Mouse (Mus musculus): ENCODE data around the gene Amdhd1. TPM values are rescaled to one million over a fixed set of nuclear protein-coding genes. Genes with fewer than 3 reads are reported as not detected.
A peak's percentile ranks its signal among the peaks of the same experiment; 100 is the strongest.

Amdhd1 gene
- polyA plus RNA-seq, 1 experiment from 2014 or later: not detected

DNA sequence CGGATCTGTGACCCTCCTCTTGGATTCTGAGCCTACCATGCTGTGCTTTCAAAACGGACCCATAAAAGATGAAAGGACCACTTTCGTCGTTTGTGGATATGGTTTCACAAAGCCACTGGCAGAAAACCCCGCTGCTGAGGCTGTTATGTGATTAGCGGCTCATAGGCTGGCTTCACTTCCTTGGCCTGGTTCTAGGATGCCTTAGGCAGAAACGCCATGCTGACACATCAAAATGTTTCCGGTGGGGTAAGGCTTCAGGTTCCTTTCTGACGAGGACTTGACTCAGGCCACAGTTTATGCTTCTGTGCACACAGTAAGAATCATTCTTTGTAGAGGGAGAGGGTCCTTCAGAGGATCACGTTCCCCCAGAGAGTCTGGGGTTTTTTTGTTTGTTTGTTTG lies 39.0 kb downstream of the Amdhd1 start:
- ATAC-seq: no peak
- no peak overlapping the region for H3K4me2 ChIP-seq

DNA sequence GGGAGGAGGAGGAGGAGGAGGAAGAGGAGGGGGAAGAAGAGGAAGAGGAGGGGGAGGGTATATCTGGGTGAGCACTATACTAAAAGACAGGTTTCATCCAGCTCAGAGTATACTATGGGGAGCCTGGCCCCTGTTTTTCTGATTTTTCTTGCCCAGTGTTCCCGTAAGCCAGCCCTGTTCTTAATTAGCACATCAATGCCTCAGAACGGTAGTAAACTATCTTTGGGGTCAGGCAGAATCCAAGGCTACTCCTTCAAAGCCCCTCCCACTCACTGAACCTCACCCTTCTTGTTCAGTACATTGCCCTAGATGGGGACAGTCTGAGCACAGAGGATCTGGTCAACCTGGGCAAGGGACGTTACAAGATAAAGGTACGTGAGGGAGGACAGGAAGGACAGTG lies 49.4 kb downstream of the Amdhd1 start:
- H3K27me3 ChIP-seq: no peaks in the 10 kb centered on the region
- H3K4me1 ChIP-seq: no peaks in the 10 kb centered on the region
- H3K27ac ChIP-seq: no peak overlapping the region
- no peak overlapping the region for H3K4me2 ChIP-seq
- H3K4me3 ChIP-seq: no peak overlapping the region
- no peak for ATAC-seq
- no peak overlapping the region for H3K9ac ChIP-seq
- H3K9me3 ChIP-seq (replicated peaks): no peaks in the 10 kb centered on the region
- H3K36me3 ChIP-seq (ENCODE audit: poor library complexity, severe bottlenecking): no peaks in the 10 kb centered on the region
- WGBS: 45% methylated on average over 4 of the region's 4 CpGs

More for the DNA sequence above, 39.0 kb downstream of the Amdhd1 start:
- Histone ChIP-seq H3K9me3 (replicated peaks) (no peaks in the 10 kb centered on the region), H3K27ac (no peak overlapping the region), H3K9ac (no peak overlapping the region), H3K27me3 (no peaks in the 10 kb centered on the region), H3K4me3 (no peak overlapping the region), H3K36me3 (ENCODE audit: poor library complexity, severe bottlenecking) (no peaks in the 10 kb centered on the region), H3K4me1 (no peaks in the 10 kb centered on the region)
- WGBS: 55% methylated on average over 10 of the region's 10 CpGs

DNA sequence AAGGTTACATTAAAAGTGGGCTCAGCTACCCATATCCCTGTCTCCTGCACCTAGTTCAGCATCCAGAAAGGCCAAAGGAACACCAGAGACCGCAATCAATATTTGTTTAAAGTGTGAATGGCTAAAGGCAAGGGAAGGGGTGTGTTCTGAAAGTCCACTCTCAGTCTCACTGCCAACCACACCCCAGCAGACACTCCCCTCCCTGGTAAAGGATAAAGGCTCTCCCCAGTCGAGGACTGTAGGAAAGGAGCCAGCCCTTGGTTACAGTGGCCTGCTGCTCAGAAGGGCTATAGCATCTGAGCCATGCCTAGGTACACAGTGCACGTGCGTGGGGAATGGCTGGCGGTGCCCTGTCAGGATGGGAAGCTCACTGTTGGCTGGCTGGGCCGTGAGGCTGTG lies 51.0 kb downstream of the Amdhd1 start:
- ATAC-seq: no peak
- no peak overlapping the region for H3K4me3 ChIP-seq
- no peak overlapping the region for H3K9ac ChIP-seq
- no peaks in the 10 kb centered on the region for H3K27me3 ChIP-seq
- H3K27ac ChIP-seq: no peak overlapping the region
- peaks cover 11% of the 10 kb centered on the region for H3K36me3 ChIP-seq (ENCODE audit: poor library complexity, severe bottlenecking)
- no peak overlapping the region for H3K4me2 ChIP-seq
- H3K9me3 ChIP-seq (replicated peaks): no peaks in the 10 kb centered on the region
- no peaks in the 10 kb centered on the region for H3K4me1 ChIP-seq
- WGBS: 65% methylated on average over 6 of the region's 6 CpGs

DNA sequence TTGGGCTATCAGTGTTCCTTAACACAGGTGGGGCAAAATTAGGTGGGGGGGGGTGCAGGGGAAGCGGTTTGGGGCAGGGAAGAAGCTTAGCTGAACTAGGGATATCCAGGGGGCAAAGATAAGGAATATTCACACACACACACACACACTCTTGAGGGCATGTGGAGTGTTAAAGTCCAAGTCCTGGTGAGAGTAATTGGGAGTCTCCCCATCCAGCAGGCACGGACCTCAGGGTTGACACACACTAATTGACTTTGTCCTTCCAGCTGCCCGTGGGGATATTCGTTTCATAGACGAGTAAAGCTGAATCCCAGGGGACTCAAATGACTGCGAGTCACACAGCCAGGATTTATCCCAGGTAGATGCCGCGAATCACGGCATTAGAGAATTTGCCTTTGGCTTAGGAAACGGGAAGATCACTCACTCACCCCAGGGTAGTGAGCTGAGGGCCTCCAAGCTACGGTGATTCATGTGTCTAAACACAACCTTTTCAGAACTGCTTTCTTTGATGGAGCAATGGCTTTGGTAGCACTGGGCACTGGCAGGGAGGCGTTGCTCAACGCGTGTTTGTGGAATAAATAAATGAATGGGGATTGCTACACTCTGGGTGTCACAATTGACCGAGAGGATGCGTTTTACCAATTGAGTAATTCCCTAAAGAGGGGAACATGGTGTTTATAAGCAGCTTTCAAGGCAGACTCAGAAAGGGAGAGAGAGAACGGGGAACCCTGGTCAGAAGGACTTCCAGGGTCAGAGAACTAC lies 51.6 kb downstream of the Amdhd1 start, which contains the start of gene Hal:
Gene Hal (plus strand): TSS at position 703 of the 762 bp plus-strand sequence.
- H3K9me3 ChIP-seq (replicated peaks): no peaks in the 10 kb centered on the region
- H3K4me1 ChIP-seq: no peaks in the 10 kb centered on the region
- WGBS: 65% methylated on average over 17 of the region's 17 CpGs
- no peak within 1 kb of the TSS for H3K9ac ChIP-seq
- H3K27ac ChIP-seq: no peak within 1 kb of the TSS
- H3K4me3 ChIP-seq: no peak within 1 kb of the TSS
- H3K36me3 ChIP-seq (ENCODE audit: poor library complexity, severe bottlenecking): peaks cover 16% of the 10 kb centered on the region
- H3K27me3 ChIP-seq: no peaks in the 10 kb centered on the region
- H3K4me2 ChIP-seq: no peak within 1 kb of the TSS
- no peak for ATAC-seq

DNA sequence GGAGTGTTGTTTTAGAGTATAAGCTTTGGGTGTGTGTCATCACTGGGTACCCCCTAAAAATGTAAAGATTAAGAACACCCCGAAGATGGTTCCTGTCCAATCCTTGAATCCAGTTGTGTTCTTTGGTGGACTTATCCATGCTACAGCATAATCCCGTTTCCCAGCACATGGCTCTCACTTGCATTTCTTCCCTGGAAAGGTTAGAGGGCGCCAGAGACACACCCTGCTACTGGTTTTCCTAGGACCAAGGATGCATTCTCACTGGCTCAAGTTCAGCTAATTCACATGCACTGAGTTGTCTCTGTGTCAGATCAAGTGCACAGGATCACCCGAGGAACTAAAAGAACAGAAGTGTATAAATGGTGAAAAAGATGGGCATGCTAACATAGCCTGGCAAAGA lies 53.2 kb downstream of the Amdhd1 start:
- no peak overlapping the region for H3K9ac ChIP-seq
- H3K27ac ChIP-seq: no peak overlapping the region
- no peaks in the 10 kb centered on the region for H3K27me3 ChIP-seq
- 0 out of 2 replicates have a peak, but pooled peaks have one; percentile 38 for ATAC-seq
- H3K4me1 ChIP-seq: no peaks in the 10 kb centered on the region
- peaks cover 32% of the 10 kb centered on the region for H3K36me3 ChIP-seq (ENCODE audit: poor library complexity, severe bottlenecking)
- WGBS: 27% methylated on average over 4 of the region's 4 CpGs
- no peak overlapping the region for H3K4me3 ChIP-seq
- H3K4me2 ChIP-seq: no peak overlapping the region
- H3K9me3 ChIP-seq (replicated peaks): no peaks in the 10 kb centered on the region

DNA sequence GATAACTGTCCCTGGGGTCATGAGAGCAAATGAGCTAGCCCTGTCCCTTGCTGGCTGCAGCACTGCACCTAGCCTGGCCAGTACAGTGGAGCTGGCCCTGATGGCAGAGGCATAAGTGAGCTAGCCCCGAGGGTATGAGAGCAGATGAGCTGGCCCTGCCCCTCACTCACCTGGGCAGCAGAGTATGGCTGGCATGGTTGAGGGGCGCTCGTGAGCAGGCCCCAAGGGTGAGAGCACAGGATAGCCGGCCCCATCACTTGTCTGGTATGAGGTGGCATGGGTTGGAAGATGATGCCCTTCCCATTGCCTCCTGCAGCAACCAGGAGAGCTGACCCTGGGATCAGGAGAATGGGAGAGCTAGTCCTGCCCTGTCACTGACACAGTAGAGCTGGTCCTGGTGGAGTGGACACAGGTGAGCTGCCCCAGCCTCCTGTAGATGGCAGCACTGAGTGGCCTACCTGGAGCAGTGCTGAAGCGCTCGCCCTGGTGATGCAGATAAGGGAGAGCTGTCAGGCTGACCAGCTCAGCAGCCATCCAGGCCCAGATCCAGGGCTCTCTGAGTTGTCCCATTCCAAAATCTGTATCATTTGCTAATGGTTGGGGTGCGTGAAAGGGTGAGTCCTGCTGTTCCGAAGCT lies 54.7 kb downstream of the Amdhd1 start:
- H3K27me3 ChIP-seq: no peaks in the 10 kb centered on the region
- ATAC-seq: peak; percentile 33
- H3K4me1 ChIP-seq: no peaks in the 10 kb centered on the region
- no peak overlapping the region for H3K27ac ChIP-seq
- WGBS: 78% methylated on average over 8 of the region's 8 CpGs
- no peaks in the 10 kb centered on the region for H3K9me3 ChIP-seq (replicated peaks)
- H3K9ac ChIP-seq: no peak overlapping the region
- H3K4me3 ChIP-seq: no peak overlapping the region
- H3K36me3 ChIP-seq (ENCODE audit: poor library complexity, severe bottlenecking): peaks cover 45% of the 10 kb centered on the region
- H3K4me2 ChIP-seq: no peak overlapping the region

DNA sequence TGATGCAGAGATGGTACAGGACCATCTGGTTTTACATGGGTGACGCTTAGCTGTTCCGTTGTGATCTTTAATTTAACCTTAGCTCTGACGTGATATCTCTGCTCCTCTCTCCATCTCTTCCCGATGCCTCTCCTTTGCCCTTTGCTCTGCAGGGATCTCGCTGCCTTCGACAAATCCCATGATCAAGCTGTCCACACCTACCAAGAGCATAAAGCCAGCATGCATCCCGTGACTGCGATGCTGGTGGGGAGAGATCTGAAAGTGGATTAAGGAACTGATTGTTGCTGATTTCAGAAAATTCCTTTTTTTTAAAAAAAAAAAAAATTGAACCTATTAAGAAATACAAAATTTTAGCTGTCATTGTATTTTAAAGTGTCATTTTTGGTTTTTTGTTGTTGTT lies 55.3 kb downstream of the Amdhd1 start:
- WGBS: 90% methylated on average over 8 of the region's 8 CpGs
- Histone ChIP-seq H3K36me3 (ENCODE audit: poor library complexity, severe bottlenecking) (peaks cover 52% of the 10 kb centered on the region), H3K27me3 (no peaks in the 10 kb centered on the region), H3K4me3 (no peak overlapping the region), H3K4me2 (no peak overlapping the region), H3K9ac (no peak overlapping the region), H3K4me1 (no peaks in the 10 kb centered on the region), H3K27ac (no peak overlapping the region), H3K9me3 (replicated peaks) (no peaks in the 10 kb centered on the region)
- ATAC-seq: no peak

Other genes with a start within 250 kb of the Amdhd1 start
- 7.2 and 8.2 TPM in 2 replicates for gene Elk3, start 228.9 kb downstream of the Amdhd1 start, polyA plus RNA-seq (2015; fragmentation: Nextera tagmentation; extraction: Ambion mirVana)
- 110 and 116 TPM in 2 replicates for gene Lta4h, start 86.6 kb downstream of the Amdhd1 start, polyA plus RNA-seq (2015; fragmentation: Nextera tagmentation; extraction: Ambion mirVana)
- gene Hal, start 51.3 kb downstream of the Amdhd1 start, polyA plus RNA-seq (2015; fragmentation: Nextera tagmentation; extraction: Ambion mirVana): not detected in 2 replicates
- 0.41 and 0.68 TPM in 2 replicates for gene Ccdc38, start 599 bp upstream of the Amdhd1 start, polyA plus RNA-seq (2015; fragmentation: Nextera tagmentation; extraction: Ambion mirVana)
- gene Snrpf, start 49.7 kb upstream of the Amdhd1 start, polyA plus RNA-seq (2015; fragmentation: Nextera tagmentation; extraction: Ambion mirVana): 124 and 146 TPM in 2 replicates
- 2.1 and 2.7 TPM in 2 replicates for gene Ntn4, start 100.6 kb upstream of the Amdhd1 start, polyA plus RNA-seq (2015; fragmentation: Nextera tagmentation; extraction: Ambion mirVana)

Measured in forebrain, embryonic 13.5 days (tissue).